Mouse (Mus musculus) gastrocnemius, postnatal 4 days (tissue): ENCODE measurements around the gene Nfu1. TPM values are rescaled to one million over a fixed set of nuclear protein-coding genes. Genes with fewer than 3 reads are reported as not detected.
"Not testable (repeated sequence)": the region's sequence is repeated elsewhere in the genome, so short reads cannot be mapped to it uniquely, and the experiment has no call there.

Experiments
- DNase-seq, 2 experiments: peaks; one replicate each; pipeline ENCODE4 v3.0.0; 2021 to 2022; ENCODE audit warnings: low spot score in 2 of 2, mixed read lengths in 2 of 2
- total RNA-seq, 2 experiments: library from RNA; stranded (reverse); gene quantifications; 2 replicates each; pipeline ENCODE4 v1.2.3; 2021

Gene Nfu1
- total RNA-seq, 2 experiments from 2014 or later, result 61.7 to 68.1 TPM

DNA sequence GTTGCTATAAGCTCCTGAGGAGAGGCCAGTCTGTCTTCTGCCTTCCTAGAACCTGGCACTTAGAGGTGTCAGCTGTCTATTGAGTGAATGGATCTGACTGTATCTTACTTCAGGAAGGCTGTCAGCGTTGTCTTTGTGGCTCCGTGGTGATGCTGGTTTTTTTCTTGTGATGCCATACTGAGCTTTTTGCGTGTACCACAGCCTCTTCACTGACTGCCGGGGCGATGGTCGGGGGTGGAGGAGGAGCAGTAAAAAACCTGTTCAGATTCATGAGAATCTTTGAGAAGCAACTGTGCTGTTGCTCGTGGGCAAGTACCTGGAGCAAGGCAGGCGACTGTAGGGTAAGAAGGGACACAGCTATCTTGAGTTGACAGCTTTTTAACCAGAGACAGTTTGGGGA lies 9.8 kb downstream of the Nfu1 start:
- DNase-seq, result no peak

DNA sequence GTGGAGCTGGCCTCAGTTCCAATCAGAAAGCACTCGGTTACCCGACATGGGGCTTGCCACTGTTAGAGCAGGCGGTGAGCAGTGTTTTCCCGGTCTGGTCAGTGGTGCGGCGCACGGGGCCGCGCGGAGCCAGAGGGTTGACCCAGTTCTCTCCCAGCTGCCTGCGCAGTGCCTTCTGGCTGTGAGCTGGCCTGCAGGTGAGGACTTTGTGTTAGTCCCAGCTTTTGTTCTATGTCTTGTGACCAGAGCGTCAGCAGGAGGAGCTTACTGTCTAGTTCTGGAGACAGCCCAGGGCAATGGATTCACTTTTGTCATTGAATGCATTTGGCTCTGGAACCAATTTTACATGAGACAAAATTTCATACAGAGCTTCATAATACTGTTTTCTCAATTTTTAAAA lies 12.8 kb downstream of the Nfu1 start:
- DNase-seq, result no peak

GRCm38 (mm10) chr6:87026980-87027379 lies 17.9 kb downstream of the Nfu1 start:
- DNase-seq, result no peak

DNA sequence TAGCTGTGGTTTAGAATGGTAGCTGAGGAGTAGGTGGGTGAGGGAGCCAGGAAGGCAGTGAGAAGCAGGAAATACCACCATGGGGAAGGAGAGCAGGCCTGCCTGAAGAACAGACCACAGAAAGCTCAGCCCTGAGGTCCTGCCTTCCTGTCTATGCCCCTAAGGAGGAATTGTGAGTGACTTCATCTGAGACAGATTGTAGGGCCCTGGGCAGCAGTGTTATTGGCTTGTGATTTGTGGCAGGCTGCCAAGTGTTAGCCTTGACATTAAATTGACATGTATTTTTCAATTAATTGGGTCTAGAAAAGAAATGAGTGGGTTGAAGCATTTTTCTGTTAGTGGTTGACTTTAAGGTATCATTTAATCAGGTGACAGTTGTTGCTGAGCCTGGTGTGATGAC lies 19.8 kb downstream of the Nfu1 start:
- no peak for DNase-seq

GRCm38 (mm10) chr6:87031310-87031709 lies 22.3 kb downstream of the Nfu1 start:
- not testable (repeated sequence) for DNase-seq

DNA sequence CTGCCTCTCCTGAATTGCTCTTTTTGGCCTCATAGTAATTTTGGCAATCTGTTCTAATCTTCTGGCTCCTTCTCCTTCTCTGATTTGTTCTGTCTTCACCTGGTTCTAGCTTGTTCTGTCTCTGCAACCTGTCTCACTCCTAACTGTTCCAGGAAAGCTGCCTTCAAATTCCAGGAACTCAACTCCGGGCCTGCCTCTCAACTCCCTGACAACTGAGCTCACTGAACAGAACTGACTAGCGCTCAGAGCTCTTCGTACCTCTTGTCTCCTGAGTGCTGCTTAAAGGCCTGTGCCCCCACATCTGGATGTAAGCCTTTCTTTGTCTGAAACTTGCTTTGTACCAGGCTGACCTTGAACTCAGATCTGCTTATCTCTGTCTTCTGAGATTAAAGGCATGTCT lies 23.4 kb downstream of the Nfu1 start:
- DNase-seq, result no peak

DNA sequence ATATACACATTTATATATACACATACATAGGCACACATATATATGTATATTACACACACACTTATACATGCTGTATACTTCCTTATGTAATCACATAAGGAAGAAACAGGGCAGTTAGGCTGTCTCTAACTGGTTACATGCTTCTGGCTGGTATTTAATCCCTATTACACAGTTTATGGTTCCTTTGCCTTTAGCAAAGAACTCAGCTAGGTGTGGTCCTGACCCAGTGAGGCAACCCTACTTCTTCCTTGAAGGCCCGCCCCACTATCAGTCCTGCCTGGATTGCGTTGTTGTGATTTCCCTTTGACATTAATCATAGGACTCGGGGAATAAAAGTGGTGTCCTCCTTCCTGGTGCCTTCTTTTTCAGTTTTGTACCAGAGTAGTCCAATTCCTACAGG lies 25.4 kb downstream of the Nfu1 start:
- DNase-seq, result no peak

- DNase-seq, result no peak
Measured at GRCm38 (mm10) chr6:87037826-87038620, 29.0 kb downstream of the Nfu1 start.

- DNase-seq, result no peak
Measured at GRCm38 (mm10) chr6:87039161-87039560, 30.1 kb downstream of the Nfu1 start.

GRCm38 (mm10) chr6:87040971-87041370 lies 31.9 kb downstream of the Nfu1 start:
- DNase-seq, result no peak

GRCm38 (mm10) chr6:87041431-87041830 lies 32.4 kb downstream of the Nfu1 start:
- no peak for DNase-seq

DNA sequence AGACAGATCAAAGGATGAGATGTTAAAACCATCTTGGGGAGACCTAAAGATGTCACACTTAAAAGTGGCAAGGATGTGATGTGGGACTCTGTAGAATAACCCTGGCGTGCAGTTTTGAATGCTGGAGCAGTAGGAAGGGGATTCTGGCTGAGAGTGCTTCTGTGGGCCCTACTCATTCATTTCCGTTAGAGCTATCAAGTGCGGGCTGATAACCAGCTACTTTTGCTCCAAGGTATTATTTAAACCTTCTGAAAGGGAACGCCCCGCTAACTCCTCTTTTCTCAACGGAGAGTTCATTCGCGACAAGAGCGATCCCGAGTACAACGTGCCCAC lies 32.9 kb downstream of the Nfu1 start:
- DNase-seq, result no peak

- DNase-seq, result peak; percentile 96 to 97
Measured at GRCm38 (mm10) chr6:87042337-87043130, 33.5 kb downstream of the Nfu1 start, which contains the start of gene Gfpt1. Gfpt1 (plus strand) TSS chr6:87042846.

- no peak for DNase-seq
Measured at GRCm38 (mm10) chr6:87043131-87043516, 34.1 kb downstream of the Nfu1 start.

DNA sequence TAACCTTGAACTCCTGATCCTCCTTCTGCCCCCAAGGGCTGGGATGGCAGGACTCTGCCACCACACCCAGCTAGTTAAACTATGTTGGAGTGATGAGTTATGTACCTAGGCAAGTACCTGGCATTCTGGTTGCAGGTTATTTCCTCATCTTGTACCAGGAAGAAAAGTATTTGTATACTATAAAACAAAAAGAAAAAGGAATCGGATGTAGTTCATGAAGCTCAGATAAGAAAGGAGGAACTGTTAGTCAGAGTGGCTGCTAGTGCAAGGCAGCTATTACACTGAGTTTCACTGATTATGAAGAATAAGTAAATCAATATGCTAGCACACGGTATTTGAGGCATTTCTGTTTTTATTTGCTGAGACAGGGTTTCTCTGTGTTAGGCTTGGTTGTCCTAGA lies 35.9 kb downstream of the Nfu1 start:
- DNase-seq, result no peak

- DNase-seq, result no peak
Measured at GRCm38 (mm10) chr6:87045507-87045906, 36.5 kb downstream of the Nfu1 start.

- not testable (repeated sequence) for DNase-seq
Measured at GRCm38 (mm10) chr6:87048712-87049111, 39.7 kb downstream of the Nfu1 start.

DNA sequence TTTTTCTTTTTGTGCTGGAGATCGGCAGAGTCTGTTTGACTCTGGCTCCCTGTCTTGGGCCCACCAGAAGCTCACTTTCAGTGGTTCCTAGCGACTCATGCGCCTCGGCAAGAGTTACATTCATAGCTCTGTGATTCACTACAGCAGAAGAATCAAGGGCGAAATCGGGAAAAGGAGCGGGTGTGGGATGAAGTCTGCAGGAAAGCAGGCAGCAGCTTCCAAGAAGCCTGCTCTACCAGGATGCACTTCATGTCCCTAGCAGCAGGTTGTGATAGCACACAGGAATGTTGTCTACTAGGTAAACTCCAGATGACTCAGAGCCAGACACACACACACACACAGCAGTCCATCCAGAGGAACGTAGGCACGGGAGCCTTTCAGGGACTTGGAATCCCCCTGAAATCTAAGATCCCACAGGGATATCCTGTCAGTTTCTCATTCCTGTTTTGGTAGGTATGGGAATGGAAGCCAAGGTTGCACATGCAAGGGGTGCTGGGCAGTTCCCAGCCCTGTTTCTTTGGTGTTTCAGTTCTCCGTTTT lies 42.9 kb downstream of the Nfu1 start:
- no peak for DNase-seq

DNA sequence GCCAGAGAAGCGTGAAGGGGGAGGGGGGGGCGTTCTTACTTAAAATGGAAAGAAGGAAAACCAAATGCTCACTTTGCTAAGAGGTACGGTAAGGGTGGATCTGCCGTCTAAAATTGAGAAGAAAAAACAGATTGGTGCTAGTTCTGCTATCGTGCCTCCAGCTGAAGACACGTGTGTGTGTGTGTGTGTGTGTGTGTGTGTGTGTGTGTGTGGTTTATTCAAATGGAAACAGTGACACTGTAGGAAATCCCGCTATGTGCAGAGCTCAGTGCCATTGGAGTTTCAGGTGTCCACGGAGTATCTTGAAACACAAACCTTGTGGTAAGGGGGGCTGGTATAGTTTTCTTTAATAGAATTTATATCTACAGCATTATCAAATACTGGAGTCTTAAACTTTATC lies 45.2 kb downstream of the Nfu1 start:
- no peak for DNase-seq

DNA sequence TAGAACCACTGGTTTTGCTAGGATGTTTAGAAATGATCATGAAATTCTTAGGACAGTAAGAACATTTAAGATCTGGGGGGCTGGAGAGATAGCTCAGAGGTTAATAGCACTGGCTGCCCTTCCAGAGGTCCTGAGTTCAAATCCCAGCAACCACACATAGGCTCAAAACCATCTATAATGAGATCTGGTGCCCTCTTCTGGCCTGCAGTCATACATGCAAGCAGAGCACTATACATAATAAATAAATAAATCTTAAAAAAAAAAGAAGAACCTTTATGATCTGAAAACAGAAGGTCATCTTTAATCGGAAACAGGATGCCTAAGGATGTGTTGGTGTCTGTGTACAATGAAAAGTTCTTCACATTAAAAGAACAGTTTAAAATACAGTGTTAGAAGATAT lies 50.7 kb downstream of the Nfu1 start:
- DNase-seq, result no peak

GRCm38 (mm10) chr6:87063586-87063985 lies 54.5 kb downstream of the Nfu1 start:
- DNase-seq, result no peak

- DNase-seq, result no peak
Measured at GRCm38 (mm10) chr6:87068209-87068608, 59.2 kb downstream of the Nfu1 start.
